Mouse (Mus musculus) cerebellum, adult 18-20 months (tissue): ENCODE data around the gene Frem1.

Experiments used
- DNase-seq, 2 experiments: peaks; one replicate each; pipeline ENCODE4 v3.0.0; 2021

Gene Frem1

DNA sequence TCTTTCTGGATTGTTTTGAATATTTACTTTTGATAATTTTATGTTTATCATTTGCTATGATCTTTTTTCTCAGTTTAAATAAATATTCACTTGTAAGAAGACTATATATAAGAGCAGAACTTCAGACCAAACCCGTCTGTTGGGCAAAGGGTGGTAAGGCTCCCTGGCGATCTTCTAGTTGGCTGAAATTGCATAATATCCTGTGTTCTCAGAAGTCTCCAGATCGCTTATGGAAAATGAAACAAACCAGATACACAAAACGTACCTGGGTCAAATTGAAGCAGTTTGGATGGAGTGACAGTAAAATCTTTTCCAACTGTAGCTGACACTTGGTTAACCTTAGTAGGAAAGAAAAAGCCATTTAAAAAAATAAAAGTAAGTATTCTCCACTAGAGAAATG lies 130.2 kb downstream of the Frem1 start:
- DNase-seq = no peak

DNA sequence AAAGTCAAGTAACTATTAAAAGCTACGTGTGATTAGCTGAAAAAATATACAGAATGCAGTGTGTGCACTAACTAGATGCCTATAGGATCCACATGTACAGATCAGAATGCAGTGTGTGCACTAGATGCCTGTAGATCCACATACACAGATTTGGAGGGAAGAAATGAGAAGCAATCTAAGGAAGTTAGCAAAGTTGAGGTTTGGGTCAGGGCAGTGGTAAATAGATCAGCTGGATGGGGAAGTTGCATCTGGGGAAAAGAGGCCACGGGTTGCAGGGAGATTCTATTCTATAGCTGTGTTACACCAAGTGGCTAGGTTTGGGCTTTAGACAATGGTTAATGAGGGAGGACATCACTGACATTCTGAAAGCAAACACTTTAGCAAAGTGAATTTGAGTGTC lies 133.5 kb downstream of the Frem1 start:
- DNase-seq = no peak

DNA sequence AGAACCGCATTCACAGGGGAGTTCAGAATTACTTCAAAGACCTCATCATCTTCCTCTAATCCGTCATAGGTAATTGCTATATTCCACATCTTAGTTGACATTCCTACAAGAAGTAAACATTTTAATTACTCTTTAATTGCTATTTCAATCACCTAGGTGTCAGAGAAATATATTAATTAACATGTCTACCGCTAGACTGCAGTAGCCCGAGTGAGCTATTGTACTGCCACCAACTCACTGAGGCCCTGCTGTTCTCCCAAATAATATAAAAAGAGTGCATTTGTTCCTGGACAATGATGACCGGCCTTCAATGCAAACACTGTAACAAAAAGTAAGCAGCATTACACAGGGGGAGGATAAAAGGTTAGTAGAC lies 135.5 kb downstream of the Frem1 start:
- no peak for DNase-seq

DNA sequence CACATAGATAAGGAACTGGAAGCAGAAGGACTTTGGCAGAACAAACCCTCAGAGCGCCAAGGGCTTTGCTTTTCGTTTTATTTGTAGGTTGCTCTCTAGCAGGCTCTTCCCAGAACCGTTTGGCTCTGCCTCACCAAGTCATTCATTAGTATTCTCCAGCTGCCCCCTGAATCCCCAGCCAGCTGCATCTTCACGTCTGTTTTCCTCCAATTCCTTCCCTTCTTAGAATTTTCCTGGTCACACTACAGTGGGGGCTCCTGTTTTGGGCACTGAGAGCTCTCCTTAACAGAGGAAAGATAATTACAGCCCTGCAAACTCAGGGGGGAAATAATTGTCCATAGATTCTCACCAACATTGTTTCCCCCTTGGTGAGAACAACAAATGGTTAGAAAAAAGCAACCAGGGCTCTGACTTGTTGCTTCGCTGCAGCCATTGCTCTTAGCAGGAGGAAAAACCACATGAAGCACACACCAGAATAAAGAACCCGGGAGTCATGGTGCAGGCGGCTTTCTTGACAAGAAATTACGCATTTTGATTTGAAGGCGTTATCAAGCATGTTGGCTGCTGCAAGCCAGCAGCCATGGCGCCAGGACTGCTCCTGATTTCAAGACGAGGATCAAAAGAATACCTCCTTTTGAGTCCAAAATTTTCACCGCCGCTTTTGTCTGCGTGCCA lies 136.0 kb downstream of the Frem1 start:
- DNase-seq = no peak

DNA sequence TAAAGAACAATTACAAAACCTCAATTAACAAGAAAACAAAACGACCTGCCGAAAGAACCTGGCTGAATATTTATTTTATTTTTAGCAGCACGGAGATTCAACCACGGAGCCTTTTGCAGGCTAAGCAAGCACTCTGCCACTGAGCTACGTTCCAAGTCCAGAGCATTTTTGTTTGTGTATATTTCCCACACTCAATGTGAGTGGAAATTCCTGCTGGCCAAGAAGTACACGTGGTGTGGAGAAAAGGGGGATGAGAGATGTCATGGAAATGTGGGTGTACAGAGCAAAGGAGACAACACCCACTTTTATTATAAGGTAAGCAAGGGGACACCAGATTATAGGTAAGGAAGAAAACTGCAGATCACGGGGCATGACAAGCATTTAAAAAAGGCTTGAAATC lies 136.6 kb downstream of the Frem1 start:
- no peak for DNase-seq

DNA sequence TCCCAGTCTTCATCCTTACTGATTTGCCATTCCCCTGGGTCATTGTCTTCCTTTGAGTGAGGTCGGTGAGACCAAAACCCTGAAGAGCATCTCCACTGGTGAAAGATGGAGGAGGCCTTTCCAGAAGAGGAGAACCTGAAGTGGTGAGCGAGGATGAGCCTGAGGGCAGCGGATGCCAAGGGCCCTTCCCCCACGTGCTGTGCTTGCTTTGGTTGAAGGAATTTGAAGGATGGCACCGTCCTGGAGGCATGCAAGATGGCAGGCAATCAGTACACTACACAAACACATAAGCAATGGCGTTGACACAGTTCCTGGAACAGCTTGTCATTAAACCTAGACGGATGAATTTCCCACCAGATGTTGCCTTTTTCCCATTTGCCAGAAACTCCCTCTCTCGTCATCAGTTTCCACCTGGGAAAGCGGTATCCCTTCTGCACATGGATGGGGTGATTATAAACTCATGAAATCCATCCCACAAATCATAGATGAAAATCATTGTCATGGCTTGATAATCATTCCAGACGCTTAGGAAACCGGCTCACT lies 137.5 kb downstream of the Frem1 start:
- DNase-seq = no peak

DNA sequence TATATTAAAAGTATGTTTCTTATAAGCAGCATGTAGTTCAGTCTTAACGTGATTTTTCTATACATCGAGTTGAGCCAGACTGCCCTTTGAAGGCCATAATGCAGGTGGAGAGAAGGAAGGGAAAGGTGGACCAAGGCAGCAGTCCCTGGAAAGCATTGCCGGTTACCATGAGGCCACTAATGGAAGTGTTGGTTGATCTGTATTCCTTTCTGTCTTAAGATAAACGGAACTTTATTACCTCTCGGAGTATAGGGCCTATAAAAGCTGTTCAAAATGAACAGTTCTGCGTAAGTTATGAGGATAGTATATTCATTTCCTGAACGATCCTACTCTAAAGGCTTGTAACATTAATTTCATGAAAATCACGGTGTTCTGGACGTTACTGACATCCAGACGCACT lies 156.9 kb downstream of the Frem1 start:
- no peak for DNase-seq

DNA sequence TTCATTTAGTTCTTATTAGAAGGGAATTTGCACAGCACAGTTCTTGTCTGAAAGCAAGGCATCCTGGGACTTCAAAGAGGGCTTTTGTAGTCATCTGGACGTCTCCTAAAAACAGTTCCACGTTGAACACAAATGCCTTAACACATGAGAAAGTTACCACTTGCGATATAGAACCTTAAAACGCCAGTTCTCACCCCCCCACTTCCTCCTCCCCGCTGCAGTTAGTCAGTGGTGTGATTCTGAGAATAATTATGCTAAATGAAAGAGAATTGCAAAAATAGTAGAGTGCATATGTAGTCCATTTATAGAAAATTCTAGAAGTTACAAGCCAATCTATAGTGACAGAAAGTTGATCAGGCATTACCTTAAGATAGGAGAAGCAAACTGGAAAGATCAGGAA lies 159.9 kb downstream of the Frem1 start:
- DNase-seq = no peak

DNA sequence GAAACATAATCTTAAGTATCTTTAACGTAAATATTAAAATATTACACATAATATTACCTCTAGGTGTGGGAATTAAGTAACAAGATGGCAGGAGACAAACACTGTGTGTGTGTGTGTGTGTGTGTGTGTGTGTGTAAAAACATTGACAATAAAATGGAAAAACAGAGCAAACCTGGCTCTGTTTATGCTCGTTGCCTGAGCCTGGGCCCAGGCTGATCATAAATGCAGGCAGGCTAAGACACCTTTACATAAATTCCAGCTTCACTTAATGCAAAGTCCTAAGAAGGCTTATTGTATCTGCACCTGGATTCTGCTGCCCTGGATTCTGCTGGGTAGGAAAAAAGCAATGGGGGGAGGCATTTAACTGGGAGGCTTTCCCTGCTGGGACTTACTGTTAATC lies 160.6 kb downstream of the Frem1 start:
- DNase-seq = no peak

DNA sequence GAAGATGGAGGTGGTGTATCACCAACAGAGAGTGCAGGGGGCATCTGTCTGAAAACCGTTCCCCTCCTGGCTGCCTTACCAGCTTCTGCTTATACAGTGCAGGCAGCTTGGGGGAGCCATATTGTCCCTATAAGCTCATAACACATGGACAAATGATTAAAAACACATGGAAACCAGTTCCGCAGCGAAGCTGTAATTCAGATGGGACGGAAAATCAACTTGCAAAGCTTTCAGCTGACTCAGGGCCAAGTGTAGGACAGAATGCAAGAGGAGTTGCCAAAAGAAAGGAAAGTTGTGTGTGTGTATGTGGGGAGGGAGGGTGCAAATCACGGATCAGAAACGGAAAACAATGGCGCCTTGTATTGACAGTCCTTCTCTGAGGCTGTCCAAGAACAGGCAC lies 161.1 kb downstream of the Frem1 start:
- DNase-seq = no peak

DNA sequence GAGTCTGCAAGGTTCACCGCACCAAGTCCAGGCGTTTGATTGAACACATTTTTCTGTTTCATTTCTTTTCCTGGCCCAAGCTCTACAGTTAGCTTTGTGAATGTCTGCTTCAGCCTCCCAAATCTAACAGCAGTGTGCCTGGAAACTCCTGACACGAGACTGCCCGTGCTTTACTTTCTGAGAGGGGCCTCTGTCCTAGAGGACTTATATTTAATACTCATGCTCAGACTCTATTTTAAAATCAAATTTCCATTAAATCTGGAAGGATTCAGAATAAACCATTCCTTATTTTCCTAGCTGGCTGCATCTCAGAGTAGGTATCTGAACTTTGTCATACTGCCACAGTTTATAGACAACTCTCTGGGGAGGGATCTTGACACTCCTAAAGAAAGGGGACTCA lies 161.6 kb downstream of the Frem1 start:
- DNase-seq = no peak

DNA sequence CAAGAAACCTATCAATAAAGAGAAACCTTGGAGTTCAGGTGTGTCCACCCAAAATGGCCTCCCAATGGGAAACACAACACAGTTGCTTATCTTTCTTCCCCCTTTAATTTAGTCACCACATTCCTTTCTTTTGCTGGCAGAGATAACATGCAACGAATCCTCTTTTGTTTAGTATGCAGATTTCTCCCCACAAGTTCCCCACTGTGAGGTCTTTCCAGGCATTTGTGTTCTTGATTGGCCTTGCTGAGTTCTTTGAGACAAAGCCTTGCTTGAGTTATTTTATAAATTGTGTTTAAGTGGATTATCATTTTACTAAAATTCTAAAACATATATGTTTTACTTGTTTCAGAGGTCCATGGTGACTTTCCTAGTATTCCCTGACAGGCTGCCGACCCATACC lies 166.0 kb downstream of the Frem1 start:
- no peak for DNase-seq

DNA sequence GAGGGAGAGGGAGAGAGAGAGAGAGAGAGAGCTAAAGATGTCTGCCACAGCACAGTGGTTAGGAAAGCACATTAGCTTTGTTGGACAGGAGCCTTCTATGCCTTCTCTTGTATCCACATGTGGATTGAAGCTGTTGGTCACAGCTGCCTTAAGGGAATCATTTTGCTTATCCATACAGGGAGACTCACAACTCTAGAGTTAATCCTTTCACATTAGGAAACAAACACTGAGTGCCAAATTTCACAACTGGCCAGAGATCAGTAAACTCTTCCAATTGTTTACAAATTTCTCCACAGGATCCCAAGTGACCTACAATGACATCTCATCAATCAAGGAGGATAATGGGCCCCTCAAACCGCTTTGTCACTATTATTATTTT lies 166.6 kb downstream of the Frem1 start:
- DNase-seq = no peak

DNA sequence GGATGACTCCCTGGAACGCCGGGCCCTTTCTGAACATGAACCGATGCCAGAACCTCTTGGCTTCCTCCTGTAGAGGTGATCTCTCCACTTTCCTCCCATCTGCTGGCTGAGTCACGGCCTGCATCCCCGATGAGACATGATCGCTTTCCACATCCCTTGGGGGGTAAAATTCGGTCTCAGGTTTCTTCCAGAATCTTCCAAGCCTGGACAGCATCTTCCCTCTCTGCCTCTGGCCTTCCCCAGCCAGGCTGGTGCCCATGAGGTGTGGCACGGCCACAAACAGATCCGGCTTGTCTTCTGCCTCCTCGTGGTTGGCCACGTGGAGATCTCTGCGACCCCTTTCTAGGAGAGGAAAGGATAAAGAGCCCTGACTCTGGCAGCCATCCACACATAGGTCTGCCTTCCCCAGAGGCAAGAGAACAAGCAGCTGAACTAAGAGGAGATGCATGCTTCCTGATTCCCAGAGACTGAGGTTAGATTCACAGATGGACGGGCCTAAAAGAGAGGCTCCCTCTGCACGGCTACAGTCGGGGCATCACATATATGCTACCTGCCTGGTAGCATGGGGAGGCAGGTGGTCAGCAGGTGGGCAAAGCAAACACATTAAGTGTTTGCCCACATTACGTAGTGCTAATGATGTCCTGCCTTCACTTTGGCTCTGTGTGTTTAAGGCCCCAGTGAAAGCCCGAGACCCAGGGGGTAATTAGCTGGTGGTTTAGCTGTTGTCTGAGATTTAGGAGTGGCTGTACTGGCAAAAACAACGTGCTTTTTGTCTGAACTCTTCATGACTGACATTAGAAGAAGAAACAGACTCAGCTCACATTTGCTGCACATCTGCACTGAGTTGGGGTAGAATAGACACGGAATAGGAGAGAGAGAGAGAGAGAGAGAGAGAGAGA lies 167.3 kb downstream of the Frem1 start, which contains the start of gene Cer1:
Cer1 (minus strand) TSS at position 513 of the 899 bp plus-strand sequence.
- peak; percentile 58 to 69 for DNase-seq

DNA sequence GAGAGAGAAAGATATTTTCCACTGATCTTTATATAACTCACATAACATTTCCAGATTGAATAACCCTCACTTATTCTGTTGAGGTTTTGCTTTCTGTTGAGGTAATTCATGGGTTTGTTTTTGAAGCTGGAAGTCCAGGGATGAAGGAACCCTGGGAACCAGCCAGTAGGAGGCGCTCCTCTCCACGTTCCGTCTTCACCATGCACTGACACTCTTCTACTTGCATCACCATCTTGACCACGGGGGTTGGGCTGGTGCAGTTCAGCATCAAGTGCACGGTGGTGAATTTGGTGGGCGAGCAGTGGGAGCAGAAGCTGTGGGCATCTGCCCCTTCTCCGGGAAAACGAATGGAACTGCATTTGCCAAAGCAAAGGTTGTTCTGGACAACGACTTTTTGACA lies 169.6 kb downstream of the Frem1 start:
- no peak for DNase-seq

DNA sequence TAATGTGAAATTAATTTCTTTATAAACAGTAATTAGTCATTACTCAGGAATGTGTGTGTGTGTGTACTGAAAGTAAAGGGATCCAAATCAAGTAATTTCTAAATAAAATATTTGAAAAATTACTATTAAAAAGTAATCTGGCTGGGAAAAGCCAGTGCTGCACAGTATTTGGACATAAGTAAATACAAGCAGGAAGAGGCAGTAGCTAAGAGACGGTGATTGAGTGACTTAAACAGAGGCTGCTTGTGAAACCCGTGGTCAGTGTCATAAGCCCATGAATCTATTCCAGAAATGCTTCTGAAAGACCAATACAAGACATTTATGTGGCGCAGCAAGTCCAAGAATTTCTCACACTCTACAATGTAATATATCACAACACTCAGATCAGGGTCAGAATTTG lies 170.8 kb downstream of the Frem1 start:
- DNase-seq = no peak

DNA sequence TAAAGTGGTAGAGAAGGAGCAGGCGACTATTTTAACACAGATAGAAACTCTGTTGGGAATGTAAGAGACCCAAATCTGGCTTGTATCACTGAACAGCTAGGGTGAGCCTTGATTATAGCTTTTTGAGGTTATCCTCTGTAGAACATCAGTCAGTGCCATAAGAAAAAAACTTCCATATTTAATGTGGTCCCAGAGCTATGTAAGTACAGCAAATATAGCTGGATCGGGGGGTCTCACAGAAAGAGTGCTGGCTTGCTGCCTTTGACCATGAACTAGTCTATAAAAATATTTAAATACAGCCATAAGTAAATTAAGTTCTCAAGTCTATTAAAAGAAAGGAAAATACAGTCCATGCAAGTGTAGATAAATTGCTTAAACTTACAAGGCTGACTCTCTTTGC lies 171.9 kb downstream of the Frem1 start:
- no peak for DNase-seq

DNA sequence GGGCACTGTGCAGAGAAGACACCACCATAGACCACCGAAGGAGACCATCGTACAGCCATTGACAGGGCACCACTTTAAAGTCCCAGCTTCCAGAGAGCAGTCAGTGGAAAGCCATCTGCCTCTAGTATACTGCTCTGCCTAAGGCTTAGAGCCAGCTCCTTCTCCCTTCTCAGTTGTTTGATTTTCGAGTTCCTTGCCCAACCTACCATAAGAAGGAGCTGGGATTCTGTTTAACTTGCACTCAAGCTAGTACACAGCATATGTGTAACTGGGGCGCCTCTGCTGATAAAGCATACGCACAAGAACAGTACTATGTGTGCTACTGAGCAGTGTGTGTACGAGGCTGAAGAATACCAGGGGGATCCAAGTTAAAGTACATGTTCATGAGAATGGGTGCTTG lies 173.0 kb downstream of the Frem1 start:
- DNase-seq = no peak

DNA sequence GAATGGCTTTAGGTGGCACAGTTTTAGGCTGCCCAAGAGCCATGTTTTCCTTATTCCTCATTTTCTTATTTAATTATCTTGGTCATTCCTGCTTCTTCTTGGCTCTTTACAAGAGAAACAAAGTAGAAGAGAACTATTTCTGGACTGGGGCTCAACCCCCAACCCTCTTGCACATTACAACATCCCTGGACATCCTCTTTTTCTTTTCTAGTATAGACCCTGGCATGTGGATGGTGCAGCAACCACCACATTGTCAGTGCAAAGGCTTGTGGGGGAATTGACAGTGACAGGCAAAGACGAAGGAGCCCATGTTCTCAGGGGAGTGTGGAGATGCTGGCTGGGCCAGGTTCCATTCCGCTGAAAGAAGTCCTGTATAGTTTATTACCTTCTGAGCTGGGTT lies 175.5 kb downstream of the Frem1 start:
- no peak for DNase-seq

DNA sequence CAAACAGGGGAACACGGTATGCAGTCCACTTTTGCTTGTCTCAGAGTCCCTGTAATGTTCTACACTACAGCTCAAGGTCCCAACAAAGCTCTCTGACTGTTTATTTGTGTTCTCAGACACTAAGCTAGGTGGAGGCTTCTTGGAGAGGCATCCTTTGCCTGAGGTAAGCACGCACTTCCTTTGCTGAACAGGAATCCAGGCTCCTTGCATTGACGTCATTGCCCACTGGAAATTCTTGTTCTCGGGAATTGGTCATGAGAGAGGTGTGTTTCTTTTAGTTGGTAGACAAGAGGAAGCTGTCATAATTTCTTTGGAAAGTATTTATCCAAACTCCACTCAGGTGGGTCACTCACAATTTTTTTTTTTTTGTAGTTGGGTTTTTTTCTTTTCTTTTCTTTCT lies 176.6 kb downstream of the Frem1 start:
- no peak for DNase-seq

DNA sequence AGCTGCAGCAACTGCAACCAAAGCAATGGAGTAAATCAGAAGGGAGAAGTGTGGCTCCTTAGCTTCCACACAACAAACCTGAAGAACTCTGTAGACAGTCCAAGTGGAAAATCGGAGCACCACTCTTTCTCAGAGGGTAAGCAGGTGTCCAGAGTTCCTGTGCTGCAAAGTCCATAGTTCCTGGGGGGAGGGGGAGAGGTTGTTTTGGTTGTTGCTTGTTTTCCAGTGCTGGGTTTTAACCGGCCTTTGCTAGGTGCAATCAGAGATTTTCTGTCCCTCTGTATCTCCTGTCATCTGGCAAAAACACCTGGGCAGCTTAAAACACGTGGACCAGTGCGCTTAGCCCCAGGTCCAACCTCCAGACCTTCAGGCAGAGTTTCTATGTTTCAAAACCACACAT lies 177.3 kb downstream of the Frem1 start:
- no peak for DNase-seq

DNA sequence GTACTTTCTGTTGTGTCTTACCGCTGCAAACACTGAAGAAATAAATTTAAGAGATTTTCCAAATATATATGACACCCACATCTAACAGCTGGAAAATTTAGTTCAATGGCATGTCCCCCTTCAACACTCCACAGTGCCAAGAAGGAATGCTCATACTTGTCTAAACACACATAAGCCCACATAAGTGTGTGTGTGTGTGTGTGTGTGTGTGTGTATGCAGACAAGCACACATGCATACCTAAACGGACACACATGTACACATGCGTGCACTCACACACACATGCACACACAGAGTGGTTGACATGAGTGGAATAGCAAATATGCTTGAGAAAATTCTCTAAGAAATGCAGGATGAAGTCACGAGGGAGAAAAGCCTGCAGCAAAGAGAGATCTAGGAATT lies 179.6 kb downstream of the Frem1 start:
- no peak for DNase-seq

DNA sequence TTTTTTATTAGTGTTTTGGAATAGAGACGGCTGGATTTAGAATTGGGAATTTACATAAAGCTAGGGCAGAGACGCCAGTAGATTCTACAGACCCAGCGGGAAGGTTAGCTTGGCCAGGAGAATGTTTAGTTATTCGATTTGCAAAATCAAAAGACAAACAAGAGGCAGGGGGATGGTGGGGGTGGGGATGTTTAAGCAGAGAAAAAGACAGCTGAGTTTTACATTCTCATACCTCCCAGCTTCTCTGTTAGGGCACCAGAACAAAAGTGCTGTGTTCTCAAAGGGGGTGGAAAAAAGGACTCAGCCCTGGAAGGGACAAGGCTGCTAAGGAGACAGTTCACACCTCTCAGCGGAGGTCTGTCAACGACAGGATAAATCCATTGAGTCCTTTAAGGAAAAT lies 180.0 kb downstream of the Frem1 start:
- DNase-seq = no peak

DNA sequence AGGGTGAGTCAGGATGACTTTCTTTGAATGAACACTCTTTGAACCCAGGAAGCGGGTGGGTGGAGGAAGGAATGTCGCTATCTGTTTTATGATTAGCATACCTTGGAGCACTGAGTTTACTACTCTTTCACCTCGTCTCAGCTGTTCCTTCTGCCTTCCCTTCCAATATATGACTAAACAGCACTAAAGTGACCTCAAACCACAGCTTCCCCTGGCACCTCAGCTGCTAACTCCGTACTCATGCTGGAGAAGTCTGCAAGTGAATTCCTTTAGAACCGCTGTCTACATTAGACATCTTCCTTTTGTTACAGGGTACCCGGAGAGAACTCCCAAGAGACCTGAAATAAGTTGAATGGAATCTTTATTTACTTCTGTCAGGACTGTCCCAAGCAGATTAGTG lies 181.2 kb downstream of the Frem1 start:
- DNase-seq = no peak
